Mouse (Mus musculus): Measurements from ENCODE around the gene Ankrd39.

Gene Ankrd39

DNA sequence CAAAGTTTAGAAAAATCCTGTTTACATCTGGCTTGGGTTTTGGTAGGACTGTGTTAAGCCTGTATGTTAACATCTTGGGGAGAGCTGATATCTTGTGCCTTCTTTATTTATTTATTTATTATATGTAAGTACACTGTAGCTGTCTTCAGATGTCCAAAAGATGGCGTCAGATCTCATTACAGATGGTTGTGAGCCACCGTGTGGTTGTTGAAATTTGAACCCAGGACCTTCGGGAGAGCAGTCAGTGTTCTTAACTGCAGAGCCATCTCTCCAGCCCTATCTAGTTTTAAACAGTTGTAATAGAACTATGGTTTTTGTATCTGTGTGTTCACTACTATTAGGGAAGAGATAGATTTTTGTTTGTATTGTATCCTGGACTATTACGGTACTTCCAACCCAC is 18.0 kb downstream of the Ankrd39 start:
- DNase-seq (ENCODE audit: low spot score) = no peak

DNA sequence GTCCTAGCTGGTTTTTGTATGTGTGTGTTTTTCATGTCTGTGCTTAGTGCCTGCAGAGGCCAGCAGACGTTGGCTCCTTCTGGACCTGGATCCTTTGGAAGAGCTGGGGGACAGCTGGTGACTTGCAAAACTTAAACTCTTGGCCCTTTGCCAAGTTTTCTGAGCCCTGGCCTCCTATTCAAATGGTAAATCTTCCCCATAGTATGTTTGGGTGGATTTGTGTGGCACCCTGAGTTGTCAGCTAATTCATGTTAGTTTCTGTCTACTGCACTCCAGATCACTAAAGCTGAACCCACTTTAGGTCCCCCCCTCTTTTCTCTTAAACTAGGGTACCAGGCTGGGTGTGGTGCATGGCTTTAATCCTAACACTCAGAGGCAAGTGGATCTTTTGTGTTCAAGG is 18.9 kb downstream of the Ankrd39 start:
- no peak for DNase-seq (ENCODE audit: low spot score)

GRCm38 (mm10) chr1:36526903-36527302 is 20.3 kb downstream of the Ankrd39 start:
- no peak for DNase-seq (ENCODE audit: low spot score)

DNA sequence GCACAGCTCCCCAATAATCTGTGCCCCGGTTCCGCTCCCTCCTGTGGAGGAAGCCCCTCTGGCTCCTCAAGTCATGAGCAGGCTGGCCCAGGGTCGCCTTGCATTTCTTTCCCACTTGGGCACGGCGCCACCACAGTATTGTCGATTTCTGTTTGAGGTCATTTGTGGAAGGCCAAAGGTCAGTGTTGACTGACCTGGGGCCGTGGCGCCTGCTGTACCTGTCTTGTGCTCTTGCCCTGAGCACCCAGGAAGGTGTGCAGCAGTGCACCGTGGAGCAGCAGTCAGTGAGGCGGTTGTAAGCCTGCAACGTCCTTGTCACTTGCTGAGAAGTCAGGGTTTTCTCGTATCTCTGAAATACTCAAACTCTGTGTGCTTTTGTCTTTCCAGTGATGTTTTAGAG is 21.5 kb downstream of the Ankrd39 start:
- DNase-seq (ENCODE audit: low spot score) = no peak

DNA sequence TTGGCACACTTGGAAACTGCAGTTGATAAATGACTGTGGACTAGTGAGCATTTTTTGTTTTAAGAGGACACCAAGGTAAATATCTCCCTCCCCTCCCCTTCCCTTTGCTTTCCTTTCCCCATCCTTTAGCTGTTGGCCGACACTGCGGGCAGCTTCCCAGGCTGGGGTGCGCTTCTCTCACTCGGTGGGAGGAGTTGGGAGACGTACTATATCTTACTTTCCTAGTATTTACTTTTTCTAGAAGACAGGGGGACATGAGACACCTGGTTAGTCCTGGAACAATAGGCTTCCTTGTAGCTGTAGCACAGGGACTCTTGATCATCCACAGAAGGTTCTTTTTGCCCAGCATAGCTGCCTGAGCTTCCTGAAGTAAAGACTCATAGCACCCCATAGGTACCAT is 23.2 kb downstream of the Ankrd39 start:
- DNase-seq (ENCODE audit: low spot score) = no peak

DNA sequence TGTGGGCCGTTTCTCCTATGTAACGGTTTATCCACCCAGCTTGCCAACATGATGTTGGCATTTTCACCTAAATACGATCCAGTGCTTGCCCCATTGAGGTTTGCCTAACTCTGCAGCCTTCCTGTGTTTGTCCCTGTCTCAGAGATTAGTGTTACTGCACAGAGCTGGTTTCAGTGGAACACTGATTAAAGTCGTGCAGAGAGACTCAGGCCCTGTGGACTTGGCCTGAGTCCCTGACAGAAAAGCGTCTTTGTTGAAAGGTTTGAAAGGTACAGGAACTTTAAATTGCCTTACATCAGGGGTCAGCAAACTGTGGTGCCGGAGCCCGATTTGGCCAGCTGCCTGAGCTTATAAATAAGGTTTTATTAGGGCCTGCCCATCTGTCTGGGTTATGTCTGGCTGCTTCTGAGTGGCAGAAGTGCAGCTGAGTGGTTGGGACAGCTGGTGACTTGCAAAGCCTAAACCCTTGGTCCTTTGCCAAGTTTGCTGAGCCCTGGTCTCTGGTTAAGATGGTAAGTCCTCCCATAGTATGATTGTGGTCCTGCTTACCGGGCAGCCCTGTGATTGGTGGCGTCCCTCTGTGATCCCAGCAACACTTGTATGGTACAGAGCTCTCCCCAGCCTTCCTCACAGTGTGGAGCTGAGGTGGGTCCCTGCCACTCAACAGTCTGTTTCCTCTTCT is 23.8 kb downstream of the Ankrd39 start:
- DNase-seq (ENCODE audit: low spot score) = no peak

DNA sequence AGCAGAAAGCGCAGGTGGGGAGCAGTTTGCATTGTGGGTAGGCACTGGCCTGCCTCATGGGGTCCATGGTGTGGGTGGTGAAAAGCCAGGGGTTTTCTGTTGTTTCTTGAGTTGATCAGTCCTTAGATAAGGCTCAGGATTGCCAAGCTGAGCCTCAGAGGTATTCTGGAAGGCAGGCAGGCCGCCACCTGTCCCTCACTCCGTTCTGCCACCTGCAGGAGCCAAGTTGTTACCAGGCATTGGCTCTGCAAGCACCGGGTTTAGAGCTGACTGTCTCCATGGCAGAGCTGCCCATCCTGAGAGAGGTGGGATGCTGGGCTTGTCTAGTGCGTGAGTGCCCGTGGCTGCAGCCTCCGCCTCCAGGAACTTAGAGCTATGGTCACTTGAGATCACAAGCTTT is 25.0 kb downstream of the Ankrd39 start:
- no peak for DNase-seq (ENCODE audit: low spot score)

GRCm38 (mm10) chr1:36519626-36520025 is 27.6 kb downstream of the Ankrd39 start:
- no peak for DNase-seq (ENCODE audit: low spot score)

- DNase-seq (ENCODE audit: low spot score) = no peak
Measured at GRCm38 (mm10) chr1:36518259-36518658, 29.0 kb downstream of the Ankrd39 start.

DNA sequence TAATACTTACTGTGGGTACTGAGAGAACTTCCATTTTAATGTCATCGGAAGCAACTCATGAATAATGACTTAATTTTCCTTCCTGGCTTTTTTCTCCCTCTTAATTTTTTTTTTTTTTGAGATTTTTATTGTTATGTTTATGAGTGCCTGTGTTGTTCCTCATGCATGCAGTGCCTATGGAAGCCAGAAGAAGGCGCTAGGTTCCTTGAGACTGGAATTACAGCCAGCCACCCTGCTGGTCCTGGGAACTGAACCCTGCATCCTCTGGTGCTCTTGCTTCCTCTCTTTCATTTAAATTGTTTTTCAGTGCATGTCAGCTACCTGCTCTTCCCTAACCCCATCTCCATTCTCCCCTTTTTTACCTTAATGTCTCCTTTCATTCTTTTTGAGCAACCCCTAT is 33.5 kb downstream of the Ankrd39 start:
- no peak for DNase-seq (ENCODE audit: low spot score)

- no peak for DNase-seq (ENCODE audit: low spot score)
Measured at GRCm38 (mm10) chr1:36513310-36513709, 33.9 kb downstream of the Ankrd39 start.

- no peak for DNase-seq (ENCODE audit: low spot score)
Measured at GRCm38 (mm10) chr1:36512966-36513280, 34.3 kb downstream of the Ankrd39 start.

DNA sequence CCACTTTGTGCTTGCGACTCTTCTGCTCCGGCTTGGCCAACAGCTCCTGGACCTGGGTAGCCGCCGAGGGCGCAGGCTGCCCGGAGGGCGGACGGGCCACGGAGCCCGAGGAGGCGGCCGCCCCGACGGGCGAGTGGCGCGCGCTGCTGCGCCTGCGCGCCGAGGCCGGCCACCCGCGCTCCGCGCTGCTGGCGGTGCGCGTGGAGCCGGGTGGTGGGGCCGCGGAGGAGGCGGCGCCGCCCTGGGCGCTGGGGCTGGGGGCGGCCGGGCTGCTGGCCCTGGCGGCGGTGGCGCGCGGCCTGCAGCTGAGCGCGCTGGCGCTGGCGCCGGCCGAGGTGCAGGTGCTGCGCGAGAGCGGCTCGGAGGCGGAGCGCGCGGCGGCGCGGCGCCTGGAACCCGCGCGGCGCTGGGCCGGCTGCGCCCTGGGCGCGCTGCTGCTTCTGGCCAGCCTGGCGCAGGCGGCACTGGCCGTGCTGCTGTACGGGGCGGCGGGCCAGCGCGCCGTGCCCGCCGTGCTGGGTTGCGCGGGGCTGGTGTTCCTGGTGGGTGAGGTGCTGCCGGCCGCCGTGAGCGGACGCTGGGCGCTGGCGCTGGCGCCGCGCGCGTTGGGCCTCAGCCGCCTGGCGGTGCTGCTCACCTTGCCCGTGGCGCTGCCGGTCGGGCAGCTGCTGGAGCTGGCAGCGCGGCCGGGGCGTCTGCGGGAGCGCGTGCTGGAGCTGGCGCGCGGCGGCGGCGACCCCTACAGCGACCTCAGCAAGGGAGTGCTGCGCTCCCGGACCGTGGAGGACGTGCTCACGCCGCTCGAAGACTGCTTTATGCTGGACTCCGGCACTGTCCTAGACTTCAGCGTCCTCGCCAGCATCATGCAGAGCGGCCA is 34.9 kb downstream of the Ankrd39 start:
- DNase-seq (ENCODE audit: low spot score) = peak; percentile 36

DNA sequence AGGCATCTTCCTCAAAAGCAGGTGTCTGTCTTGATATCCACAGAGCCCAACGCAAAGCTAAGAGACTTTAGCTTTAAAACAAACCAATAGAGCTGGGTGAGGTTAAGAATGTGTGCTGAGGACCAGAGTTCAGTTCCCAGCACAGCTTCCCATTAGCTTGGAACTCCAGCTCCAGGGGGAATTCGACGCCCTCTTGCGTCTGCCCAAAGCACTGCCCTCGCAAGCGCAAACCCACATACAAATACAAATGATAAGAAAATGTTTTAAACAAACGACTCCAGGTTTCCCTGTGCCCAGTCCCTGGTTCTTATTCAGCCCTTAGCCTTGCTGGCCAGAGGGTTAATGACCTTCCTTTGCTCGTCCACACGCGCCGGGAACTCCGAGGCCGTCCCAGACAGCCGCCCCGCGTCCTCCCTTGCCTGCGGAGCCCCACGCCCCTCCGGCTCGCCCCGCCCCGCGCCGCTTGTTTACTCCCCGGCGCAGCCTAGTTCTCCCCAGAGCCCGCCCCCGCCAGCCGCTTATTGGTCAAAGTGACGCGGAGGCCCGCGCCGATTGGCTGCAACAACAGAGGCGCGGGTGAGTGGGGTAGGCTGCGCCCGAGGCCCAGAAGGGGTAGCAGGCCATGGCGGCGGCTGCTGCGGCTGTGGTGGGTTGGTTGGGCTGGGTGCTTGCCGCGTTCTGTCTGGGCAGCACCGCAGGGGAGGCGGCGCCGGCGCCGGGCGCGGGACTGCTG is 35.8 kb downstream of the Ankrd39 start, which contains the start of gene Cnnm3:
TSS of gene Cnnm3 (plus strand) at position 579 of the 733 bp plus-strand sequence.
- DNase-seq (ENCODE audit: low spot score) = peak; percentile 100

DNA sequence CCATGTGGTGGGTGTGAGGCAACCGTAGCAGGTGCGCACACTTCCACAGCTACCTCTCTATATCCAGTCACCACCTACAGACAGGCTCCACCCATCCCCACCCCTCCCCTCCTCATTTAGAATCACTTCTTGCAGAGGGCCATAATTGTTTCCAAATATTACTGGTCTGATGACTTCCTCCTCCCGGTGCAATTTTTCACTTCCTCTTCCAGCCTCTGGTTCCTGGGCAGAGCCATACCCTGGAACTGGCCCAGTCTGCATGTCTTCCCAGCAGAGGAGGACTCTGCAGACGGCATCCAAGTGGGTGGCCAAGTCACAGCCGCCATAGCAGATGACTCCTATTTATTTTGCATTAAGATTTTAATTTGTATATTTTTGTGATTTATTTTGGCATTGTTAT is 39.0 kb downstream of the Ankrd39 start:
- DNase-seq (ENCODE audit: low spot score) = no peak

- peak; percentile 79 for DNase-seq (ENCODE audit: low spot score)
Measured at GRCm38 (mm10) chr1:36501261-36501660, 46.0 kb downstream of the Ankrd39 start.

- DNase-seq (ENCODE audit: low spot score) = no peak
Measured at GRCm38 (mm10) chr1:36497312-36497711, 49.9 kb downstream of the Ankrd39 start.

GRCm38 (mm10) chr1:36496719-36497118 is 50.5 kb downstream of the Ankrd39 start:
- no peak for DNase-seq (ENCODE audit: low spot score)

DNA sequence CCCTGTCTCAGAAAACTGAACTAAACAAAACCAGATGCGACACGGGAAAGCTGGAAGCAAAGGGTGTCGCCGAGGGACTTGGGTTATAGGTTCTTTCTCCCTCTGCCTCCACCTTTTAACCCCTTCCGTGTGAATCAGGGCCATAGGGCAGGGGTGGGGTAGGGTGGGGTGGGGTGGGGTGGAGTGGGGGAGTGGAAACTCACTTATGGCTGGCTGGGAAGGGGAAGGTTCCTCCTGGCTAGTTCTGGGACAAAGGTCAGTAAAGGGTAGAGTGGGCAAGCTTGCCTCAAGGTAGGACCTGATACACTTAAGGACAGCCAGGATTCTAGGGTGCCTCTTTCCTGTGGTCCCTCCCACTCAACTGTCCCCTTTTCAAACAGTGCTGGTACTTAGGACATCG is 53.9 kb downstream of the Ankrd39 start:
- no peak for DNase-seq (ENCODE audit: low spot score)

DNA sequence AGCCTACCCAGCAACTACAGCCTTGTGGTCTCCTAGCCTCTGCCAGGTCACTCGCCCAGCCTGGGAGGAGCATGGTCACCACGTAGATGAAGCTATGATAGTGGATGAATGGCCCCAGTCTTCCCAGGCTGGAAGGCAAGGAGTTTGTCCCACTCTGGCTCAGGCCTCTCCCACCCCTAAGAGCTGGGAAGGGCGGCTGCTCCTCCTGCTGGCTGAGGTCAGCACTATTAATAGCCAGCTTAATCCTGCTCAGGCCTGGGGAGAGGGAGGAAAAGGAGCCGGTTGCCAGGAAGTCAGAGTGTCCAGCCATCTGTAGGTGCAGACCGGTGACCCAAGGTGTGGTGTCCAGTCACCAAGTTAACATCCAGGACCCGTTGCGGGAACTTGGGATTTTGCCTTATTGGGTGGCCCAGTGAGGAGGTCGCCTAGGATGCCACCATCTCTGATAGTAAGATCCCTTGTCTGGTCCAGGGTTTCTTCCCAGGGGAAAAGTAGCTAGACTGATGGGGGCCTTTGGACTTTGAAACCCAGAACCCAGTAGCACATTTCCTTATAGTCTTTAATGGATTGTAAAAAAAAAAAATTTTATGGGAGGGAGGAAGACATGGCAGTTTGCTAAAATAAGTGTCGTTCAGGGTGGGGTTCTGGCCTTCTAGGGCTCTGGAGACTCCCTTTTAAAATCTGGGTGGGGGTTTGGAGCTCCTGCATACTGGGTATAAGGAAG is 54.7 kb downstream of the Ankrd39 start:
- DNase-seq (ENCODE audit: low spot score) = peak; percentile 42

DNA sequence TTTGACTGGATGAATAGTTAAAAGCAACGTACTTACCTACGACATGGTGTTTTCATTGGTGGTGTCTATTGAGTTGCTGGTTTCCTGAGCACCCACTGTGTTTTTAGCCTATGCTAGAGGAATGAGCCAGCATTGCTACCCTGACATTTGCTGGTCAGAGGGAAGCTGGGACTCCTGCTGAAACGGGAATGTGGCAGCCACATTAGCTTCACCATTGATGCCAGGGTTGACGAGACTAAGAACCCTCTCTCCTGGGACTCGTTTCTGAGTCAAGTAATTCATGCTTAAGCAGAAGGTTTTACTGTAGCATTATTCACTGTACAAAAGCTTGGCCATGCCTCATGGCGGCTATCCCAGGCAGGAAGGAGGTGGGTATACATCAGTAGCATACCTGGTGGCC is 57.6 kb downstream of the Ankrd39 start:
- DNase-seq (ENCODE audit: low spot score) = no peak
